Mouse (Mus musculus): ENCODE data around the gene Ypel2.

GRCm38 (mm10) chr11:86953096-86953495 is 40.4 kb downstream of the Ypel2 start:
- no peak for TF ChIP-seq CTCF (IDR thresholded peaks at IDR 0.05; ENCODE audit: borderline replicate concordance, extremely low read depth, insufficient read depth, insufficient read length)
- no peak for TF ChIP-seq POLR2A (IDR thresholded peaks at IDR 0.05; ENCODE audit: borderline replicate concordance, extremely low read depth, insufficient read depth, insufficient read length, poor library complexity, severe bottlenecking)

Measured in brain, embryonic 14.5 days (tissue).